Comparison of ENCODE assay signal across 11 mouse cellular contexts in genomic region chr10:77272980-77273730, GRCm38 (mm10). TPM values are rescaled to one million over a fixed set of nuclear protein-coding genes. Genes with fewer than 3 reads are reported as not detected.
A peak's percentile ranks its signal among the peaks of the same experiment; 100 is the strongest.
DNase-seq lines count a peak whose midpoint lies in the region; ATAC-seq and TF ChIP-seq lines count a peak whose summit lies in the region.
"Had no signal": no experiment of that assay in that cellular context is flagged by ENCODE, and none has a peak within 500 bp of the region (broad histone marks: within the 10 kb centered on the region; RNA-seq: fewer than 3 reads in every experiment).

No protein-coding gene starts in this region.

- 70% methylated on average over 11 of the region's 11 CpGs for WGBS in forebrain, embryonic 10.5 days
- 67% methylated on average over 11 of the region's 11 CpGs for WGBS in forebrain, embryonic 11.5 days
- 61% methylated on average over 11 of the region's 11 CpGs for WGBS in midbrain, postnatal 0 days
- WGBS in midbrain, embryonic 14.5 days: 67% methylated on average over 11 of the region's 11 CpGs

- ATAC-seq in forebrain, embryonic 11.5 days (replicated peaks; ENCODE audit: low FRiP score): no peak
- no peak for ATAC-seq in midbrain, postnatal 0 days (ENCODE audit: low FRiP score)
- no peak for ATAC-seq in midbrain, embryonic 14.5 days (ENCODE audit: low FRiP score, low TSS enrichment)

- no peak overlapping the region for H3K4me3 ChIP-seq in forebrain, embryonic 10.5 days
- H3K4me3 ChIP-seq in forebrain, embryonic 11.5 days (ENCODE audit: low read depth, low read length): no peak overlapping the region
- H3K4me3 ChIP-seq in midbrain, postnatal 0 days (ENCODE audit: low read depth, low read length): no peak overlapping the region
- H3K4me3 ChIP-seq in midbrain, embryonic 14.5 days (replicated peaks; ENCODE audit: low read depth, low read length): no peak overlapping the region

- H3K9ac ChIP-seq in forebrain, embryonic 11.5 days (ENCODE audit: low read length): no peak overlapping the region
- H3K9ac ChIP-seq in midbrain, postnatal 0 days (replicated peaks; ENCODE audit: low read length, poor library complexity, severe bottlenecking): no peak overlapping the region
- H3K9ac ChIP-seq in midbrain, embryonic 14.5 days (replicated peaks; ENCODE audit: low read length): no peak overlapping the region

- TF ChIP-seq CTCF in midbrain, postnatal 0 days (IDR thresholded peaks at IDR 0.05): no peak

- no peak overlapping the region for H3K4me2 ChIP-seq in forebrain, embryonic 11.5 days (ENCODE audit: low read depth, low read length, severe bottlenecking)
- no peak overlapping the region for H3K4me2 ChIP-seq in midbrain, postnatal 0 days (ENCODE audit: low read depth, low read length, poor library complexity, severe bottlenecking)
- H3K4me2 ChIP-seq in midbrain, embryonic 14.5 days (ENCODE audit: low read length): no peak overlapping the region

- no peaks in the 10 kb centered on the region for H3K27me3 ChIP-seq in forebrain, embryonic 10.5 days (ENCODE audit: poor library complexity, severe bottlenecking)
- H3K27me3 ChIP-seq in forebrain, embryonic 11.5 days (ENCODE audit: control insufficient read depth, insufficient read depth, low read length): no peaks in the 10 kb centered on the region
- no peaks in the 10 kb centered on the region for H3K27me3 ChIP-seq in midbrain, postnatal 0 days (ENCODE audit: insufficient read depth, low read length)
- H3K27me3 ChIP-seq in midbrain, embryonic 14.5 days (ENCODE audit: control insufficient read depth, insufficient read depth, low read length): no peaks in the 10 kb centered on the region
- H3K27me3 ChIP-seq: Patski had no signal

- no peaks in the 10 kb centered on the region for H3K9me3 ChIP-seq in forebrain, embryonic 10.5 days
- H3K9me3 ChIP-seq in forebrain, embryonic 11.5 days (ENCODE audit: control insufficient read depth, low read length): no peaks in the 10 kb centered on the region
- no peaks in the 10 kb centered on the region for H3K9me3 ChIP-seq in midbrain, postnatal 0 days (ENCODE audit: low read length)
- H3K9me3 ChIP-seq in midbrain, embryonic 14.5 days (ENCODE audit: control insufficient read depth, low read length): no peaks in the 10 kb centered on the region

- H3K36me3 ChIP-seq in forebrain, embryonic 10.5 days (replicated peaks): peaks cover 25% of the 10 kb centered on the region
- peaks cover 5% of the 10 kb centered on the region for H3K36me3 ChIP-seq in forebrain, embryonic 11.5 days (ENCODE audit: control insufficient read depth, insufficient read depth, low read length)
- H3K36me3 ChIP-seq in midbrain, postnatal 0 days (ENCODE audit: insufficient read depth, low read length): peaks cover 27% of the 10 kb centered on the region
- H3K36me3 ChIP-seq in midbrain, embryonic 14.5 days (ENCODE audit: control insufficient read depth, insufficient read depth, low read length): peaks cover 29% of the 10 kb centered on the region

- peaks cover 12% of the 10 kb centered on the region for H3K4me1 ChIP-seq in forebrain, embryonic 10.5 days
- no peaks in the 10 kb centered on the region for H3K4me1 ChIP-seq in forebrain, embryonic 11.5 days (replicated peaks; ENCODE audit: control insufficient read depth, insufficient read depth, low read length)
- no peaks in the 10 kb centered on the region for H3K4me1 ChIP-seq in midbrain, postnatal 0 days (ENCODE audit: insufficient read depth, low read length)
- no peaks in the 10 kb centered on the region for H3K4me1 ChIP-seq in midbrain, embryonic 14.5 days (ENCODE audit: control insufficient read depth, insufficient read depth, low read length)

- peak overlapping the region; percentile 48; the same call in 1 of the 2 replicates for H3K27ac ChIP-seq in forebrain, embryonic 10.5 days
- H3K27ac ChIP-seq in forebrain, embryonic 11.5 days (ENCODE audit: low read depth, low read length): no peak overlapping the region
- no peak overlapping the region for H3K27ac ChIP-seq in midbrain, postnatal 0 days (ENCODE audit: low read depth, low read length)
- H3K27ac ChIP-seq in midbrain, embryonic 14.5 days (replicated peaks; ENCODE audit: low read depth, low read length): no peak overlapping the region

- DNase-seq in forebrain, embryonic 10.5 days (ENCODE audit: extremely low spot score, low spot score): no peak
- no peak for DNase-seq in forebrain, embryonic 11.5 days (ENCODE audit: low spot score)
- DNase-seq in midbrain, postnatal 0 days (ENCODE audit: low spot score): peak; percentile 74
- no peak for DNase-seq in midbrain, embryonic 14.5 days
- DNase-seq in cerebellum, adult 9-10 months: peak; percentile 93
- peak; percentile 21 to 25 for DNase-seq in natural killer cell, adult 2 months (ENCODE audit: low spot score in 2 of 2)
- DNase-seq in kidney, postnatal 36 days: no peak
- DNase-seq in ovary, postnatal 14 days (ENCODE audit: low spot score): no peak
- DNase-seq: heart, adult 18-20 months; lung, adult 18-20 months had no signal

RNA-seq across cellular contexts. Expression of gene Pofut2, which starts 14.1 kb away (rescaled TPM):
- polyA plus RNA-seq in forebrain, embryonic 10.5 days (2016; fragmentation: Nextera tagmentation; extraction: Ambion mirVana): 69.6 and 72.9 TPM in 2 replicates
- 67.0 and 78.0 TPM in 2 replicates for polyA plus RNA-seq in forebrain, embryonic 11.5 days (2014; fragmentation: Nextera tagmentation; extraction: Ambion mirVana)
- total RNA-seq in midbrain, postnatal 0 days (2014; rRNA removed): 34.8 and 49.9 TPM in 2 replicates
- 43.2 and 44.8 TPM in 2 replicates for polyA plus RNA-seq in midbrain, postnatal 0 days (2015; fragmentation: Nextera tagmentation; extraction: Ambion mirVana)
- polyA plus RNA-seq in midbrain, embryonic 14.5 days (2014; fragmentation: Nextera tagmentation; extraction: Ambion mirVana): 43.4 and 52.0 TPM in 2 replicates

Comparison
In these comparisons a context has a peak if more than half of its experiments do, and no peak if none do; other contexts are left out.
1. DNase-seq: peak in midbrain, postnatal 0 days (single experiment), cerebellum, adult 9-10 months (single experiment) and natural killer cell, adult 2 months (2 of 2); none in forebrain, embryonic 10.5 days (single experiment), forebrain, embryonic 11.5 days (single experiment), midbrain, embryonic 14.5 days (single experiment), kidney, postnatal 36 days (0 of 2) and ovary, postnatal 14 days (single experiment).